Mouse (Mus musculus) liver, adult 2 months (tissue): ENCODE measurements around the gene 1700001P01Rik. TPM values are rescaled to one million over a fixed set of nuclear protein-coding genes. Genes with fewer than 3 reads are reported as not detected.
A peak's percentile ranks its signal among the peaks of the same experiment; 100 is the strongest.

Experiments
- DNase-seq: peaks from one replicate; pipeline ENCODE4 v3.0.0-alpha.2; 2011; ENCODE audit warnings: low read depth, low spot score; ENCODE audit errors: extremely low read depth
- H3K27ac ChIP-seq: fragments of 200-500 bp; replicated peaks from 2 replicates; pipeline ENCODE4 v1.5.1; 2012; ENCODE audit warnings: low read depth, mild to moderate bottlenecking, control low read depth, inconsistent platforms, low read length; ENCODE audit not compliant: insufficient read depth
- H3K27me3 ChIP-seq: fragments of 200-500 bp; 2 replicates; pipeline ENCODE4 v1.6.1; 2012; ENCODE audit warnings: mild to moderate bottlenecking, moderate library complexity, low read length, inconsistent platforms; ENCODE audit not compliant: control insufficient read depth, insufficient read depth
- H3K36me3 ChIP-seq: fragments of 200-500 bp; 2 replicates; pipeline ENCODE4 v1.6.1; 2012; ENCODE audit warnings: low read length, inconsistent platforms; ENCODE audit not compliant: control insufficient read depth, insufficient read depth
- H3K4me1 ChIP-seq: fragments of 200-500 bp; 2 replicates; pipeline ENCODE4 v1.6.1; 2011; ENCODE audit warnings: low read length; ENCODE audit not compliant: control insufficient read depth, insufficient read depth
- H3K4me3 ChIP-seq: fragments of 200-500 bp; 2 replicates; pipeline ENCODE4 v1.5.1; 2011; ENCODE audit warnings: low read depth, mild to moderate bottlenecking, control low read depth, low read length, moderate library complexity; ENCODE audit not compliant: insufficient read depth
- H3K79me2 ChIP-seq: fragments of 200-500 bp; 2 replicates; pipeline ENCODE4 v1.6.1; 2012; ENCODE audit warnings: inconsistent platforms, mild to moderate bottlenecking, low read length, moderate library complexity; ENCODE audit not compliant: control insufficient read depth, insufficient read depth
- H3K9ac ChIP-seq: fragments of 200-500 bp; 2 replicates; pipeline ENCODE4 v1.6.1; 2012; ENCODE audit warnings: low read depth, mild to moderate bottlenecking, control low read depth, inconsistent platforms, low read length
- CTCF ChIP-seq: fragments of 200-500 bp; IDR thresholded peaks from 2 replicates; pipeline ENCODE4 v1.5.1; 2011; ENCODE audit warnings: low read depth, low read length, control low read depth
- POLR2A ChIP-seq: fragments of 200-500 bp; IDR thresholded peaks from 2 replicates; pipeline ENCODE4 v1.6.1; 2011; ENCODE audit warnings: low read length, control low read depth; ENCODE audit not compliant: insufficient read depth; ENCODE audit errors: extremely low read depth
- WGBS: fragments of 180-500 bp; shearing (Covaris S2); methylation state at CpG from one replicate; pipeline ENCODE4 v1.1.7; 2018; 5-methylcytosine and 5-hydroxymethylcytosine counted together
- polyA plus RNA-seq: library from polyadenylated mRNA; depleted of rRNA; stranded (reverse); fragments of >200 nt; gene quantifications from 2 replicates; pipeline ENCODE4 v1.2.3, GENCODE M21; 2012
- total RNA-seq: library from RNA; depleted of rRNA; stranded (reverse); fragments of >200 nt; gene quantifications from 2 replicates; pipeline ENCODE4 v1.2.3, GENCODE M21; 2014

1700001P01Rik gene
- total and polyA plus RNA-seq, 2 experiments, result not detected

GRCm38 (mm10) chr11:97787961-97788360 lies 12.2 kb upstream of the 1700001P01Rik start:
- Histone ChIP-seq H3K27me3 (no peaks in the 10 kb centered on the region), H3K36me3 (no peaks in the 10 kb centered on the region), H3K4me3 (no peak overlapping the region), H3K27ac (no peak overlapping the region), H3K4me1 (no peaks in the 10 kb centered on the region; the same call in 1 of the 2 replicates), H3K9ac (no peak overlapping the region), H3K79me2 (no peaks in the 10 kb centered on the region)
- WGBS, result 93% methylated on average over 3 of the region's 3 CpGs
- DNase-seq, result no peak
- no peak for TF ChIP-seq POLR2A
- TF ChIP-seq CTCF, result no peak

DNA sequence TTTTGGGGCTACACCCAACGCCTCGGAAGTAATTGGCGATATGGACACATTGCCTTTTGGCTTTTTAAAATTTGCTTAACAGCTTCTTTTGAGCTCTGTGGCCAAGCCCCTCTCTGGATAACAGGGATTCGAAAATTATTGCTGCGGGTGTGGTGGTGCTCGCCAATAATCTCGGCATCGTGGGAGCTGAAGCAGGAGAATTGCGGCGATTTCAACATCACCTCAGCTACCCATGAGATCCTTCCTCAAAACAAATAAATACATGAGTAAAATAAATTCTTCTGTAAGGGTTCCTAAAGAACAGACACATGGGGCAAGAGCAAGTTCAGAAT lies 6.8 kb upstream of the 1700001P01Rik start:
- Histone ChIP-seq H3K27ac (peak overlapping the region; percentile 4; the same call in 1 of the 2 replicates), H3K27me3 (no peaks in the 10 kb centered on the region), H3K79me2 (peaks cover 10% of the 10 kb centered on the region), H3K4me1 (peaks cover 12% of the 10 kb centered on the region), H3K9ac (peak overlapping the region; percentile 37), H3K4me3 (peak overlapping the region; percentile 92), H3K36me3 (peaks cover 32% of the 10 kb centered on the region)
- no peak for TF ChIP-seq CTCF
- TF ChIP-seq POLR2A, result no peak
- under 1% methylated on average over 10 of the region's 10 CpGs for WGBS
- no peak for DNase-seq

GRCm38 (mm10) chr11:97781832-97782563 lies 6.3 kb upstream of the 1700001P01Rik start, which contains the start of gene Rpl23:
Gene Rpl23, minus strand, starts transcription at chr11:97782437.
- Histone ChIP-seq H3K79me2 (peaks cover 10% of the 10 kb centered on the region), H3K27me3 (no peaks in the 10 kb centered on the region), H3K36me3 (peaks cover 37% of the 10 kb centered on the region), H3K27ac (peak within 1 kb of the TSS; percentile 62), H3K4me1 (peaks cover 12% of the 10 kb centered on the region), H3K4me3 (peak within 1 kb of the TSS; percentile 92), H3K9ac (peak within 1 kb of the TSS; percentile 93)
- peak; percentile 87 for DNase-seq
- no peak for TF ChIP-seq CTCF
- peak; percentile 79 for TF ChIP-seq POLR2A
- under 1% methylated on average over 67 of the region's 67 CpGs for WGBS

GRCm38 (mm10) chr11:97781478-97781831 lies 5.7 kb upstream of the 1700001P01Rik start:
- H3K79me2 ChIP-seq, result peaks cover 10% of the 10 kb centered on the region
- whole genome bisulfite sequencing, result under 1% methylated on average over 11 of the region's 11 CpGs
- no peaks in the 10 kb centered on the region for H3K27me3 ChIP-seq
- DNase-seq, result no peak
- peak overlapping the region; percentile 92 for H3K4me3 ChIP-seq
- no peak for TF ChIP-seq POLR2A
- TF ChIP-seq CTCF, result no peak
- H3K4me1 ChIP-seq, result peaks cover 12% of the 10 kb centered on the region
- peak overlapping the region; percentile 93 for H3K9ac ChIP-seq
- peak overlapping the region; percentile 62 for H3K27ac ChIP-seq
- peaks cover 38% of the 10 kb centered on the region for H3K36me3 ChIP-seq

DNA sequence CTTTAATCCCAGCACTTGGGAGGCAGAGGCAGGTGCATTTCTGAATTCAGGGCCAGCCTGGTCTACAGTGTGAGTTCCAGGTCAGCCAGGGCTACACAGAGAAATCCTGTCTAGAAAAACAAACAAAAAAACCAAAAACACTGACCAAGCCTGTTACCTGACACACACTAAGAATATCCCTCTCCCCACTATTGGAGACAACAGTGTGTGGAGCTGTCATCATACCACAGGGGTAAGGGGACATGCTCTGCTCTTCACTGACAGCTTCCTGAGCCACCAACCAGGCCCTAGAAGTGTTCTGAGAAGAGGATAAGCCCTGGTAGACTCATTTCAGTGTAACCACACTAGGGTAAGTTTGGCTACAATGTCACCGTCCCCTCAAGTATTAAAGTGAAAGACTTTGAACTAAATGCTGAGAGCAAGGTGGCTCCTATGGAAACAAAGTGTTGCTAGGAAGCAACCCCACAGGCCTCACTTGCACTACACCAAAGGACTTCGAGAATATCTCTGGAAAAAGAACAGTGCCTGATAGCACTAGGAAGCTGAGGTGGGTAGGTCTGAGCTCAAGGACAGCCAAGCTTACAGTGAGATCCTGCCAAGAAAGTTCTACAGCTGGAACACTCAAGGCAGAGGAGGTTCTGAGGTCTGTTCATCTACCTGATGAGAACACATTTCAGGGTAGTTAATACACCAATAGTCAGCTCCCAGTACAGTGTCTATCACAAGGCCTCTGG lies 4.4 kb upstream of the 1700001P01Rik start:
- Histone ChIP-seq H3K27ac (no peak overlapping the region), H3K4me3 (no peak overlapping the region)

More for the DNA sequence above, 4.4 kb upstream of the 1700001P01Rik start:
- Histone ChIP-seq H3K9ac (peak overlapping the region; percentile 30), H3K4me1 (peaks cover 12% of the 10 kb centered on the region), H3K79me2 (peaks cover 10% of the 10 kb centered on the region), H3K27me3 (no peaks in the 10 kb centered on the region), H3K36me3 (peaks cover 38% of the 10 kb centered on the region)
- TF ChIP-seq CTCF (no peak), POLR2A (no peak)
- DNase-seq, result no peak
- WGBS, result 54% methylated on average over 2 of the region's 2 CpGs
